Mouse (Mus musculus) neural tube, embryonic 14.5 days (tissue): ENCODE measurements at regions not wholly inside any gene's neighbourhood (a gene's known extent, or its start where the extent isn't known, plus 50 kb on each side); places are given as distances from the start of the nearest gene placed in this dataset.

ENCODE experiments used
- ATAC-seq: fragments of 200-750 bp; cut with Nextera tagmentation; 2 replicates; pipeline ENCODE4 v1.8.0; 2017; ENCODE audit warnings: low read depth, mild to moderate bottlenecking, moderate TSS enrichment, moderate library complexity
- H3K27ac ChIP-seq: fragments of 300-500 bp; sonication (generic); 2 replicates; pipeline ENCODE4 v1.5.1; 2014; ENCODE audit warnings: low read depth, mild to moderate bottlenecking, control low read depth, low read length, moderate library complexity, mixed read lengths
- H3K27me3 ChIP-seq: fragments of 300-500 bp; sonication (generic); 2 replicates; pipeline ENCODE4 v1.6.1; 2014; ENCODE audit warnings: low read length; ENCODE audit not compliant: control insufficient read depth, insufficient read depth
- H3K36me3 ChIP-seq: fragments of 300-500 bp; sonication (generic); 2 replicates; pipeline ENCODE4 v1.6.1; 2014; ENCODE audit warnings: low read length, mixed read lengths; ENCODE audit not compliant: control insufficient read depth, insufficient read depth
- H3K4me1 ChIP-seq: fragments of 300-500 bp; sonication (generic); 2 replicates; pipeline ENCODE4 v1.6.1; 2014; ENCODE audit warnings: low read length; ENCODE audit not compliant: control insufficient read depth, insufficient read depth
- H3K4me2 ChIP-seq: fragments of 300-500 bp; sonication (generic); 2 replicates; pipeline ENCODE4 v1.6.1; 2014; ENCODE audit warnings: mild to moderate bottlenecking, low read depth, low read length, control low read depth
- H3K4me3 ChIP-seq: fragments of 300-500 bp; sonication (generic); 2 replicates; pipeline ENCODE4 v1.5.1; 2014; ENCODE audit warnings: low read depth, low read length, control low read depth, mixed read lengths
- H3K9ac ChIP-seq: fragments of 300-500 bp; sonication (generic); replicated peaks from 2 replicates; pipeline ENCODE4 v1.6.1; 2014; ENCODE audit warnings: low read depth, mild to moderate bottlenecking, control low read depth, low read length, mixed read lengths
- H3K9me3 ChIP-seq: fragments of 300-500 bp; sonication (generic); 2 replicates; pipeline ENCODE4 v1.6.1; 2016; ENCODE audit warnings: low read length; ENCODE audit not compliant: control insufficient read depth
- whole genome bisulfite sequencing: fragments of 180-500 bp; shearing (Covaris S2); extraction: QIAGEN DNeasy Blood & Tissue Kit; methylation state at CpG from one replicate; pipeline ENCODE4 v1.1.7; 2014; 5-methylcytosine and 5-hydroxymethylcytosine counted together

- Histone ChIP-seq H3K4me1 (no peaks in the 10 kb centered on the region), H3K4me3 (no peak overlapping the region), H3K27ac (no peak overlapping the region), H3K36me3 (no peaks in the 10 kb centered on the region), H3K4me2 (no peak overlapping the region), H3K27me3 (no peaks in the 10 kb centered on the region), H3K9ac (no peak overlapping the region), H3K9me3 (no peaks in the 10 kb centered on the region)
- WGBS: 85% methylated on average over 4 of the region's 4 CpGs
- ATAC-seq: no peak
Measured at GRCm38 (mm10) chr16:49578976-49579375, 120.1 kb upstream of the Ift57 start.

- no peaks in the 10 kb centered on the region for H3K9me3 ChIP-seq
- H3K27ac ChIP-seq: no peak overlapping the region
- WGBS: 97% methylated on average over 6 of the region's 6 CpGs
- no peak overlapping the region for H3K4me3 ChIP-seq
- H3K27me3 ChIP-seq: no peaks in the 10 kb centered on the region
- H3K36me3 ChIP-seq: no peaks in the 10 kb centered on the region
- no peak overlapping the region for H3K9ac ChIP-seq
- no peak overlapping the region for H3K4me2 ChIP-seq
- H3K4me1 ChIP-seq: no peaks in the 10 kb centered on the region
- no peak for ATAC-seq
Measured at GRCm38 (mm10) chr16:49580708-49581107, 118.3 kb upstream of the Ift57 start.

- Histone ChIP-seq H3K36me3 (no peaks in the 10 kb centered on the region), H3K27me3 (no peaks in the 10 kb centered on the region), H3K9me3 (no peaks in the 10 kb centered on the region), H3K4me2 (no peak overlapping the region), H3K27ac (no peak overlapping the region), H3K9ac (no peak overlapping the region), H3K4me3 (no peak overlapping the region), H3K4me1 (no peaks in the 10 kb centered on the region)
- ATAC-seq: no peak
- WGBS: 75% methylated on average over 2 of the region's 2 CpGs
Measured at GRCm38 (mm10) chr16:49606500-49606899, 92.5 kb upstream of the Ift57 start.

- no peak for ATAC-seq
- no peaks in the 10 kb centered on the region for H3K27me3 ChIP-seq
- H3K9me3 ChIP-seq: no peaks in the 10 kb centered on the region
- 82% methylated on average over 3 of the region's 3 CpGs for WGBS
- H3K9ac ChIP-seq: no peak overlapping the region
- no peak overlapping the region for H3K27ac ChIP-seq
- no peaks in the 10 kb centered on the region for H3K36me3 ChIP-seq
- no peak overlapping the region for H3K4me3 ChIP-seq
- H3K4me2 ChIP-seq: no peak overlapping the region
- no peaks in the 10 kb centered on the region for H3K4me1 ChIP-seq
Measured at GRCm38 (mm10) chr16:49614801-49615200, 84.2 kb upstream of the Ift57 start.

- ATAC-seq: no peak
- Histone ChIP-seq H3K27ac (no peak overlapping the region), H3K36me3 (no peaks in the 10 kb centered on the region), H3K4me2 (no peak overlapping the region), H3K9me3 (no peaks in the 10 kb centered on the region), H3K4me1 (no peaks in the 10 kb centered on the region), H3K27me3 (no peaks in the 10 kb centered on the region), H3K4me3 (no peak overlapping the region), H3K9ac (no peak overlapping the region)
- 81% methylated on average over 20 of the region's 20 CpGs for WGBS
Measured at GRCm38 (mm10) chr16:49615342-49616020, 83.6 kb upstream of the Ift57 start.

- Histone ChIP-seq H3K27me3 (no peaks in the 10 kb centered on the region), H3K27ac (no peak overlapping the region), H3K4me3 (no peak overlapping the region), H3K9me3 (no peaks in the 10 kb centered on the region), H3K9ac (no peak overlapping the region), H3K36me3 (no peaks in the 10 kb centered on the region), H3K4me2 (no peak overlapping the region), H3K4me1 (no peaks in the 10 kb centered on the region)
- ATAC-seq: peak; percentile 61; the same call in 1 of the 2 replicates
- 70% methylated on average over 13 of the region's 13 CpGs for WGBS
Measured at GRCm38 (mm10) chr16:49616263-49616872, 82.7 kb upstream of the Ift57 start.

- no peak for ATAC-seq
- no peaks in the 10 kb centered on the region for H3K9me3 ChIP-seq
- no peaks in the 10 kb centered on the region for H3K4me1 ChIP-seq
- no peaks in the 10 kb centered on the region for H3K27me3 ChIP-seq
- 88% methylated on average over 5 of the region's 5 CpGs for WGBS
- no peak overlapping the region for H3K9ac ChIP-seq
- no peaks in the 10 kb centered on the region for H3K36me3 ChIP-seq
- H3K27ac ChIP-seq: no peak overlapping the region
- H3K4me3 ChIP-seq: no peak overlapping the region
- H3K4me2 ChIP-seq: no peak overlapping the region
Measured at GRCm38 (mm10) chr16:49633502-49633901, 65.5 kb upstream of the Ift57 start.

- H3K4me2 ChIP-seq: no peak overlapping the region
- no peak for ATAC-seq
- H3K27ac ChIP-seq: no peak overlapping the region
- H3K4me3 ChIP-seq: no peak overlapping the region
- H3K27me3 ChIP-seq: no peaks in the 10 kb centered on the region
- H3K9me3 ChIP-seq: no peaks in the 10 kb centered on the region
- H3K36me3 ChIP-seq: no peaks in the 10 kb centered on the region
- no peak overlapping the region for H3K9ac ChIP-seq
- no peaks in the 10 kb centered on the region for H3K4me1 ChIP-seq
- 94% methylated on average over 8 of the region's 8 CpGs for WGBS
Measured at GRCm38 (mm10) chr16:49635506-49635905, 63.5 kb upstream of the Ift57 start.

GRCm38 (mm10) chr16:49636467-49636866 is 62.6 kb upstream of the Ift57 start:
- no peak overlapping the region for H3K9ac ChIP-seq
- H3K36me3 ChIP-seq: no peaks in the 10 kb centered on the region
- no peak overlapping the region for H3K27ac ChIP-seq
- no peaks in the 10 kb centered on the region for H3K4me1 ChIP-seq
- 88% methylated on average over 1 of the region's 1 CpGs for WGBS
- H3K4me2 ChIP-seq: no peak overlapping the region
- no peak overlapping the region for H3K4me3 ChIP-seq
- no peaks in the 10 kb centered on the region for H3K9me3 ChIP-seq
- no peak for ATAC-seq
- no peaks in the 10 kb centered on the region for H3K27me3 ChIP-seq
